Mouse (Mus musculus): ENCODE measurements at regions not wholly inside any gene's neighbourhood (a gene's known extent, or its start where the extent isn't known, plus 50 kb on each side); places are given as distances from the start of the nearest gene placed in this dataset.

GRCm38 (mm10) chr15:87367381-87367780 lies 176.7 kb upstream of the Fam19a5 start:
- DNase-seq (ENCODE audit: low read depth), result no peak

- DNase-seq (ENCODE audit: low read depth), result no peak
Measured at GRCm38 (mm10) chr15:87369381-87369780, 174.7 kb upstream of the Fam19a5 start.

GRCm38 (mm10) chr15:87369836-87370235 lies 174.3 kb upstream of the Fam19a5 start:
- no peak for DNase-seq (ENCODE audit: low read depth)

GRCm38 (mm10) chr15:87370761-87371160 lies 173.3 kb upstream of the Fam19a5 start:
- no peak for DNase-seq (ENCODE audit: low read depth)

GRCm38 (mm10) chr15:87374670-87375069 lies 169.4 kb upstream of the Fam19a5 start:
- no peak for DNase-seq (ENCODE audit: low read depth)

- no peak for DNase-seq (ENCODE audit: low read depth)
Measured at GRCm38 (mm10) chr15:87375596-87376194, 168.4 kb upstream of the Fam19a5 start.

GRCm38 (mm10) chr15:87383551-87384265 lies 160.4 kb upstream of the Fam19a5 start:
- no peak for DNase-seq (ENCODE audit: low read depth)

- no peak for DNase-seq (ENCODE audit: low read depth)
Measured at GRCm38 (mm10) chr15:87384279-87385066, 159.6 kb upstream of the Fam19a5 start.

- DNase-seq (ENCODE audit: low read depth), result no peak
Measured at GRCm38 (mm10) chr15:87386513-87386983, 157.6 kb upstream of the Fam19a5 start.

GRCm38 (mm10) chr15:87391395-87391794 lies 152.7 kb upstream of the Fam19a5 start:
- no peak for DNase-seq (ENCODE audit: low read depth)

- no peak for DNase-seq (ENCODE audit: low read depth)
Measured at GRCm38 (mm10) chr15:87398396-87398795, 145.7 kb upstream of the Fam19a5 start.

- DNase-seq (ENCODE audit: low read depth), result no peak
Measured at GRCm38 (mm10) chr15:87405689-87406088, 138.4 kb upstream of the Fam19a5 start.

- DNase-seq (ENCODE audit: low read depth), result no peak
Measured at GRCm38 (mm10) chr15:87411978-87412377, 132.1 kb upstream of the Fam19a5 start.

- DNase-seq (ENCODE audit: low read depth), result no peak
Measured at GRCm38 (mm10) chr15:87415996-87416395, 128.1 kb upstream of the Fam19a5 start.

- DNase-seq (ENCODE audit: low read depth), result no peak
Measured at GRCm38 (mm10) chr15:87421743-87422142, 122.4 kb upstream of the Fam19a5 start.

GRCm38 (mm10) chr15:87433306-87433705 lies 110.8 kb upstream of the Fam19a5 start:
- DNase-seq (ENCODE audit: low read depth), result no peak

GRCm38 (mm10) chr15:87433901-87434300 lies 110.2 kb upstream of the Fam19a5 start:
- DNase-seq (ENCODE audit: low read depth), result no peak

- DNase-seq (ENCODE audit: low read depth), result no peak
Measured at GRCm38 (mm10) chr15:87435566-87435965, 108.5 kb upstream of the Fam19a5 start.

- no peak for DNase-seq (ENCODE audit: low read depth)
Measured at GRCm38 (mm10) chr15:87437611-87438010, 106.5 kb upstream of the Fam19a5 start.

- no peak for DNase-seq (ENCODE audit: low read depth)
Measured at GRCm38 (mm10) chr15:87458932-87459331, 85.2 kb upstream of the Fam19a5 start.

GRCm38 (mm10) chr15:87476247-87476646 lies 67.9 kb upstream of the Fam19a5 start:
- no peak for DNase-seq (ENCODE audit: low read depth)

- DNase-seq (ENCODE audit: low read depth), result no peak
Measured at GRCm38 (mm10) chr15:87476862-87477490, 67.1 kb upstream of the Fam19a5 start.
